Mouse (Mus musculus): Measurements from ENCODE around the gene Med13.
A peak's percentile ranks its signal among the peaks of the same experiment; 100 is the strongest.

The Med13 gene

GRCm38 (mm10) chr11:86291714-86292113 is 65.7 kb downstream of the Med13 start:
- no peak for DNase-seq

- DNase-seq, result no peak
These were observed 71.7 kb downstream of the Med13 start for GRCm38 (mm10) chr11:86285729-86286128.

DNA sequence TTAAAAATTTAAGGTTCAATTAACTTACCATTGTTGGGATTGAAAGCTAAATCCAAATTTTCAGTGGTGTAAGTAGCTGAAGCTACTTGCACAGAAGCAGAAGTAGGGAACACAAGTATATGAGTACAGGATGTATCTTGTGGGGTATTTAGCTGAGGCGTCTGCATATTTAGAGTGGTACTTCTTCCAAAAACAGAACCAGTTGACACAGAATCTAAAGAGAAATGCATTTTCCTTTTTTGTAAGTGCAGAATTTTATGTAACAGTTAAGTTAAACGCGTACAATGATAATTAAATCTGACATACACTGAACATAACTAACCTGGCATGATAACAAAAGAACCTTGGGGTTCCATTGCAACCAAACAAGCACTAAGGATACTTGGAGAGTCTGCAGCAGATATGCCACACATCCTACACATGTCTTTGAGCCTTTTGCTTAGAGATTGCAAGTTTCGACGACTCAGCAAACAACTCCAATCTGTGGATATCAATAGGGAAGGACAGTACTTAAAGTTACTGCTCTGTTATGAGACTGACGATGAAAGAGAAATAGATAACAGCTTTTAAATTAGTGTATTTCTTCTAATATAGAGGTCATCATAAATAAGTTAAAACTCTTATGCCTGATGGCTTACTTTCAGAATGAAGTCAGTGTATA is 78.8 kb downstream of the Med13 start:
- no peak for DNase-seq

GRCm38 (mm10) chr11:86257460-86258076 is 99.8 kb downstream of the Med13 start, which contains the start of gene Ints2:
Gene Ints2, minus strand, starts transcription at chr11:86257575.
- peak; percentile 95 for DNase-seq

DNA sequence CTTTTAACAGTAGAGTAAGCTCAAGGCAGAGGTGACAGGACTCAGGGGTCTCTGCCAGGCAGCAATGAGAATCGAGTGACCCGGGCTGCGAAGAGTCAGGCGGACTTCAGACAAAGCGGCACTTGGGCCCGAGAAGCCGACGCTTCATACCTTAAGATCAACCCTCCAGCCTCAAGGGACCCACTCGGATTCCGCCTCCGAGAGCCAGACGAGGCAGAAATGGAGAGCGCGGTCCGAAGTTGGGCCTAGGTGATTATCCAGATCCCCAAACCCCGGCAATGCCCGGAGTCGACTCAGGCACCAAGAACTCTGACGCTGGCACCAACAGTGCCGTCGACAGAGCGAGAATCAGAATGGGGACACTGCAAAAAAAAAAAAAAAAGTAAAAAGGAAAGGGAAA is 100.3 kb downstream of the Med13 start:
- peak; percentile 40 to 47 for DNase-seq

DNA sequence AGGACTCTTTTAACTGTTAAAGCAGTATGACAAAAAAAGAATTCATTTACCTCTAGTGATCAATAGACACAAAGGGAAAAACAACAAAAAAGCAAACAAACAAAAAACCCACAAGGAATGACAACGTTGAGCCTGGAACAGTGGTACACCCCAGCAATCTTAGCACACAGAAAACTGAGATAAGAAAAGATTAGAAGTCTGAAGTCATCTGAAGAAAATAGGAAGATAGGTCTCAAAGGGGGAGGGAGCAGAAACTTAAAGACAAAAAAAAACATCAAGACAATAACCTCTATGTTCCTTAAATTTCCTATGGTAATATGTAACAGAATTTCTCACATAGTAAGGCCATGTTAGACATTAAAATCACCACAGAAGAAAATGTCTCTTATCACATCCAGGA is 104.1 kb downstream of the Med13 start:
- DNase-seq, result no peak

- DNase-seq, result no peak
These were observed 125.0 kb downstream of the Med13 start for GRCm38 (mm10) chr11:86232446-86232845.

DNA sequence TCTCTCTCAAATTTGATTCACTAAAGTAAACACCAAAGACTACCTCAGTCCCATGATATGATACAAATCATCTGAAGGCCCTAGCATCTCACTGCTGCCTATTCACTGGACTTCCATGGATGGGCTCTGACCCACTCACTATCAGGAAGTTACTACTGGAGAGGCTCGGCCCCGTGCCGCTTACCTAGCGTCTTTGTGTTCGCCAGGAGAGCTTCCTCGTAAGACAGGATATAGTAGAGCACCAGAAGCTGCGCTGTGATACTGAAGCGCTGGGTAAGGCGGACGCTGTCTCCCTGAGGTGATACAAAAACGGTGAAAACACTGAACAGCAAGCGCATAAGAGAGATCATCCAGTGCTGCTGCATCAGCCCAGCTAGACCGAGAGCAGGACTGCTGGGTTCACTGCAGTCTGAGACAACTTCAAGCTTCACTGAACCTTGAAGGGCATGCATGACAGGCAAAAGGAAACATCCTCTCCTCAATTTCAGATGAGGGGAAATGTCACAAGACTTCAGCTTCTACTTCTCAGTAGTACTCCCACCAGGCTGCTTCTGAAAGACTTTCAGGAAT is 125.5 kb downstream of the Med13 start:
- peak; percentile 17 to 31 for DNase-seq

GRCm38 (mm10) chr11:86226646-86227180 is 130.7 kb downstream of the Med13 start:
- peak; percentile 31 to 32 for DNase-seq

DNA sequence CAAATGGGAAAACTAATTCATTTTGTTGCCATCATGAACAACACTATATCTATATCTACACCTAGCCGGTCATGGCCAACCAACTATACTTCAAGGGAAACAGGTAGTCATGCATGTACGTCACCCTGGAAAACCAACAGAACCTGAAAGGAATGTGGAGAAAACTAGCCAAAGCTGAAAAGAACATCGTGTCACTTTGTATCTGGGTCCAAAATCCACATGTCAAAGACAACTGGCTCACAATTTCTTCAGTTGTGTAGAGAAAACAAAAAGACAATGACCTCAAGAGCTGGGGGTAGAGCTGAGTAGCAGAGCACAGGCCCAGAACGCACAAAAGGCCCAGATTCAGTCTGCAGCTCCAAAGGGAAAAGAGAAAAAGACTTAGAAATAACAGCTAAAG is 131.6 kb downstream of the Med13 start:
- no peak for DNase-seq

Data from B cell, adult 2 months (primary cell).